Mouse (Mus musculus) bone marrow, adult 2 months (tissue): ENCODE results near the gene Kpna3.
"Not testable (repeated sequence)": the region's sequence is repeated elsewhere in the genome, so short reads cannot be mapped to it uniquely, and the experiment has no call there.

Experiments
- CTCF ChIP-seq: fragments of 200-500 bp; IDR thresholded peaks from 2 replicates; pipeline ENCODE4 v1.5.1; 2011; ENCODE audit warnings: low read length, control low read depth; ENCODE audit not compliant: control insufficient read depth, insufficient read depth
- POLR2A ChIP-seq: fragments of 200-500 bp; IDR thresholded peaks from 2 replicates; pipeline ENCODE4 v1.6.1; 2011; ENCODE audit warnings: low read depth, mild to moderate bottlenecking, control low read depth, low read length, borderline replicate concordance; ENCODE audit not compliant: control insufficient read depth

GRCm38 (mm10) chr14:61427095-61427494 lies 12.6 kb downstream of the Kpna3 start:
- not testable (repeated sequence) for TF ChIP-seq CTCF, POLR2A
